In the genomic region with DNA sequence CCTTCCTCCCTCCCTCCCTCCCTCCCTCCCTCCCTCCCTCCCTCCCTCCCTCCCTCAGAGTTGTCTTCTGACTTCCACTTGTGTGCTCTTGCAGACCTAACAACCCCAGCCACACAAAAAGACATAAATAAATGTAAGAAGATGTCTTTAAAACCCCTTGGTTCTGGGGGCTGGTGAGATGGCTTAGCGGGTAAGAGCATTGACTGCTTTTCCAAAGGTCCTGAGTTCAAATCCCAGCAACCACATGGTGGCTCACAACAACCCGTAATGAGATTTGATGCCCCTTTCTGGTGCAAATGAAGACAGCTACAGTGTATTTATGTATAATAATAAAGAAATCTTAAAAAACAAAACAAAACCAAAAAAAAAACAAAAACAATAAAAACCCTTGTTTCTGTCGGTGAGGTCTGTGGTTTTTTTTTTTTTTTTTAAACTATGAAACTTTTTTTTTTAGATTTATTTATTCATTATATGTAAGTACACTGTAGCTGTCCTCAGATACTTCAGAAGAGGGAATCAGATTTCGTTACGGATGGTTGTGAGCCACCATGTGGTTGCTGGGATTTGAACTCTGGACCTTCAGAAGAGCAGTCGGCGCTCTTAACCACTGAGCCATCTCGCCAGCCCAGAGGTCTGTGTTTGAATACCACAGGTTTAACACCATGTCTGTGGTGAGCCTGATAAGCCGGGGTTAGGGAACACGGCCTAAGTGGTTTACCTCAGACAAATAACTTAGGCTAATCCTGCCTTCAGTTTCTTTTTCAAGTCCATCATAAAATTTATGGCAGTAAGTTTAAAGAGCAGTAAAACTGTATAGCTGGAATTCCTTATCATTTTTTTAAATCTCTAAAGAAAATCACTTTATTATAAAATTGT, we compare ENCODE assay signal across 8 mouse cellular contexts. TPM values are rescaled to one million over a fixed set of nuclear protein-coding genes. Genes with fewer than 3 reads are reported as not detected.
DNase-seq lines count a peak whose midpoint lies in the region; ATAC-seq and TF ChIP-seq lines count a peak whose summit lies in the region.
"Not testable (repeated sequence)": the region's sequence is repeated elsewhere in the genome, so short reads cannot be mapped to it uniquely, and the experiment has no call there.
"Had no signal": no experiment of that assay in that cellular context is flagged by ENCODE, and none has a peak within 500 bp of the region (broad histone marks: within the 10 kb centered on the region; RNA-seq: fewer than 3 reads in every experiment).

No protein-coding gene starts in this region.

- not testable (repeated sequence) for H3K27ac ChIP-seq in intestine, embryonic 14.5 days (ENCODE audit: low read depth); intestine, postnatal 0 days (ENCODE audit: low read depth, low read length); liver, embryonic 13.5 days

- DNase-seq in 416B (ENCODE audit: low read depth) (peak; percentile 64), MEL-GATA-1-ER (ENCODE audit: extremely low read depth, low read depth) (peak; percentile 70)
- peak; percentile 71 for DNase-seq in intestine, embryonic 14.5 days (ENCODE audit: low spot score)
- not testable (repeated sequence) for DNase-seq in liver, embryonic 13.5 days

- not testable (repeated sequence) for H3K27me3 ChIP-seq in intestine, embryonic 14.5 days (replicated peaks; ENCODE audit: control insufficient read depth, insufficient read depth, low read length); intestine, postnatal 0 days (replicated peaks; ENCODE audit: control insufficient read depth, insufficient read depth, low read length); liver, embryonic 13.5 days

- WGBS in intestine, embryonic 14.5 days, result 72% methylated on average over 10 of the region's 10 CpGs
- WGBS in intestine, postnatal 0 days, result 50% methylated on average over 10 of the region's 10 CpGs
- WGBS in liver, embryonic 13.5 days (ENCODE audit: insufficient replicate concordance), result 51% methylated on average over 10 of the region's 10 CpGs

- not testable (repeated sequence) for H3K4me3 ChIP-seq in intestine, embryonic 14.5 days (ENCODE audit: low read depth, low read length); intestine, postnatal 0 days (ENCODE audit: low read depth, low read length); liver, embryonic 13.5 days (replicated peaks)

- not testable (repeated sequence) for H3K4me2 ChIP-seq in intestine, embryonic 14.5 days (ENCODE audit: low read length); intestine, postnatal 0 days (replicated peaks; ENCODE audit: low read depth); liver, embryonic 13.5 days

- not testable (repeated sequence) for TF ChIP-seq CTCF in intestine, postnatal 0 days (IDR thresholded peaks at IDR 0.05; ENCODE audit: low read depth)

- not testable (repeated sequence) for H3K9me3 ChIP-seq in intestine, embryonic 14.5 days (ENCODE audit: control insufficient read depth, low read length); intestine, postnatal 0 days (ENCODE audit: control insufficient read depth); liver, embryonic 13.5 days (replicated peaks)

- not testable (repeated sequence) for H3K9ac ChIP-seq in intestine, embryonic 14.5 days (ENCODE audit: low read length); intestine, postnatal 0 days (ENCODE audit: low read depth, low read length); liver, embryonic 13.5 days

- ATAC-seq in intestine, embryonic 14.5 days (replicated peaks; ENCODE audit: low FRiP score, low TSS enrichment, low read depth), result peak; percentile 72
- ATAC-seq in intestine, postnatal 0 days, result peak; percentile 69
- ATAC-seq in liver, embryonic 13.5 days (ENCODE audit: low read depth), result peak; percentile 55
- peak; percentile 65; the same call in 1 of the 2 replicates for ATAC-seq in megakaryocyte-erythroid progenitor cell, adult 5-6 weeks (replicated peaks; ENCODE audit: low FRiP score, low TSS enrichment, poor library complexity, severe bottlenecking)

- H3K36me3 ChIP-seq in intestine, embryonic 14.5 days (ENCODE audit: control insufficient read depth, insufficient read depth, low read length); intestine, postnatal 0 days (ENCODE audit: control insufficient read depth, insufficient read depth); liver, embryonic 13.5 days: not testable (repeated sequence)

- H3K4me1 ChIP-seq in intestine, embryonic 14.5 days (replicated peaks; ENCODE audit: control insufficient read depth, insufficient read depth, low read length); intestine, postnatal 0 days (replicated peaks; ENCODE audit: control insufficient read depth, insufficient read depth, low read length); liver, embryonic 13.5 days (replicated peaks): not testable (repeated sequence)

RNA-seq across cellular contexts. Expression of a gene that starts 23.0 kb away (rescaled TPM):
- polyA plus RNA-seq in intestine, embryonic 14.5 days (2014; fragmentation: Nextera tagmentation; extraction: Ambion mirVana), result 10.0 and 14.5 TPM in 2 replicates
- 51.9 and 56.4 TPM in 2 replicates for polyA plus RNA-seq in intestine, postnatal 0 days (2015; fragmentation: Nextera tagmentation; extraction: Ambion mirVana)
- polyA plus RNA-seq in liver, embryonic 13.5 days (2015; fragmentation: Nextera tagmentation; extraction: Ambion mirVana), result 3.6 and 5.6 TPM in 2 replicates
- total RNA-seq in megakaryocyte-erythroid progenitor cell, adult 5-6 weeks (2014; fragmentation: Nextera tagmentation), result not detected in 2 replicates
- total RNA-seq in megakaryocyte-erythroid progenitor cell, adult 5-6 weeks (2017), result 0.14 TPM in 1 of 2 replicates, not detected in the other

RNA-seq across cellular contexts. Expression of a gene that starts 25.4 kb away (rescaled TPM):
- 39.7 and 45.2 TPM in 2 replicates for polyA plus RNA-seq in intestine, embryonic 14.5 days (2014; fragmentation: Nextera tagmentation; extraction: Ambion mirVana)
- polyA plus RNA-seq in intestine, postnatal 0 days (2015; fragmentation: Nextera tagmentation; extraction: Ambion mirVana), result 33.3 and 36.8 TPM in 2 replicates
- 32.7 and 43.2 TPM in 2 replicates for polyA plus RNA-seq in liver, embryonic 13.5 days (2015; fragmentation: Nextera tagmentation; extraction: Ambion mirVana)
- total RNA-seq in megakaryocyte-erythroid progenitor cell, adult 5-6 weeks (2014; fragmentation: Nextera tagmentation), result 37.2 and 51.3 TPM in 2 replicates
- 43.5 and 48.0 TPM in 2 replicates for total RNA-seq in megakaryocyte-erythroid progenitor cell, adult 5-6 weeks (2017)

RNA-seq across cellular contexts. Expression of a gene that starts 55.2 kb away (rescaled TPM):
- 5.0 and 6.1 TPM in 2 replicates for polyA plus RNA-seq in intestine, embryonic 14.5 days (2014; fragmentation: Nextera tagmentation; extraction: Ambion mirVana)
- polyA plus RNA-seq in intestine, postnatal 0 days (2015; fragmentation: Nextera tagmentation; extraction: Ambion mirVana), result 1.3 and 1.6 TPM in 2 replicates
- polyA plus RNA-seq in liver, embryonic 13.5 days (2015; fragmentation: Nextera tagmentation; extraction: Ambion mirVana), result 0.67 and 0.89 TPM in 2 replicates
- total RNA-seq in megakaryocyte-erythroid progenitor cell, adult 5-6 weeks (2014; fragmentation: Nextera tagmentation), result 4.2 and 9.0 TPM in 2 replicates
- total RNA-seq in megakaryocyte-erythroid progenitor cell, adult 5-6 weeks (2017), result 1.3 and 3.1 TPM in 2 replicates

RNA-seq across cellular contexts. Expression of a gene that starts 57.0 kb away (rescaled TPM):
- 0.09 and 0.17 TPM in 2 replicates for polyA plus RNA-seq in intestine, embryonic 14.5 days (2014; fragmentation: Nextera tagmentation; extraction: Ambion mirVana)
- 0.07 TPM in 1 of 2 replicates, not detected in the other for polyA plus RNA-seq in intestine, postnatal 0 days (2015; fragmentation: Nextera tagmentation; extraction: Ambion mirVana)
- polyA plus RNA-seq in liver, embryonic 13.5 days (2015; fragmentation: Nextera tagmentation; extraction: Ambion mirVana), result not detected in 2 replicates
- total RNA-seq in megakaryocyte-erythroid progenitor cell, adult 5-6 weeks (2014; fragmentation: Nextera tagmentation), result 4.0 TPM in 1 of 2 replicates, not detected in the other
- not detected in 2 replicates for total RNA-seq in megakaryocyte-erythroid progenitor cell, adult 5-6 weeks (2017)
- total RNA-seq: forebrain, postnatal 0 days had no signal
- polyA plus RNA-seq: forebrain, postnatal 0 days; heart, postnatal 0 days had no signal
